Mouse (Mus musculus) lung, postnatal 0 days (tissue): ENCODE results near the gene Etv6. TPM values are rescaled to one million over a fixed set of nuclear protein-coding genes. Genes with fewer than 3 reads are reported as not detected.

Experiments
- ATAC-seq: fragments of 200-750 bp; cut with Nextera tagmentation; 2 replicates; pipeline ENCODE4 v1.8.0; 2017; ENCODE audit warnings: moderate library complexity
- DNase-seq: peaks from one replicate; pipeline ENCODE4 v3.0.0-alpha.2; 2016; ENCODE audit warnings: low spot score
- H3K27ac ChIP-seq: fragments of 300-500 bp; sonication (generic); 2 replicates; pipeline ENCODE4 v1.5.1; 2014; ENCODE audit warnings: antibody characterized with exemption, mild to moderate bottlenecking, low read length, mixed read lengths
- H3K27me3 ChIP-seq: fragments of 300-500 bp; sonication (generic); replicated peaks from 2 replicates; pipeline ENCODE4 v1.6.1; 2014; ENCODE audit warnings: low read length, mixed read lengths; ENCODE audit not compliant: insufficient read depth
- H3K36me3 ChIP-seq: fragments of 300-500 bp; sonication (generic); 2 replicates; pipeline ENCODE4 v1.6.1; 2014; ENCODE audit warnings: low read length, mixed read lengths; ENCODE audit not compliant: insufficient read depth
- H3K4me1 ChIP-seq: fragments of 300-500 bp; sonication (generic); 2 replicates; pipeline ENCODE4 v1.6.1; 2014; ENCODE audit warnings: antibody characterized with exemption, low read depth, low read length, mixed read lengths; ENCODE audit not compliant: insufficient read depth
- H3K4me2 ChIP-seq: fragments of 300-500 bp; sonication (generic); replicated peaks from 2 replicates; pipeline ENCODE4 v1.6.1; 2014; ENCODE audit warnings: low read depth, mild to moderate bottlenecking, low read length, moderate library complexity, mixed read lengths
- H3K4me3 ChIP-seq: fragments of 300-500 bp; sonication (generic); 2 replicates; pipeline ENCODE4 v1.5.1; 2014; ENCODE audit warnings: low read depth, low read length
- H3K9ac ChIP-seq: fragments of 300-500 bp; sonication (generic); replicated peaks from 2 replicates; pipeline ENCODE4 v1.6.1; 2014; ENCODE audit warnings: low read depth, mild to moderate bottlenecking
- H3K9me3 ChIP-seq: fragments of 300-500 bp; sonication (generic); 2 replicates; pipeline ENCODE4 v1.6.1; 2016; ENCODE audit warnings: low read length, mixed read lengths
- CTCF ChIP-seq: IDR thresholded peaks from 2 replicates; pipeline ENCODE4 v1.5.1; 2016; ENCODE audit warnings: antibody characterized with exemption, mild to moderate bottlenecking
- EP300 ChIP-seq: IDR thresholded peaks from 2 replicates; pipeline ENCODE4 v1.6.1; 2016; ENCODE audit warnings: antibody characterized with exemption, mild to moderate bottlenecking, control low read depth
- WGBS: fragments of 180-500 bp; shearing (Covaris S2); extraction: QIAGEN DNeasy Blood & Tissue Kit; methylation state at CpG from one replicate; pipeline ENCODE4 v1.1.7; 2014; 5-methylcytosine and 5-hydroxymethylcytosine counted together
- polyA plus RNA-seq: library from polyadenylated mRNA; unstranded; fragments of >200 nt; fragmentation: Nextera tagmentation; extraction: Ambion mirVana; gene quantifications from 2 replicates; pipeline ENCODE4 v1.2.1, GENCODE M21; 2015

Gene Etv6
- polyA plus RNA-seq, 1 experiment from 2014 or later, result 5.5 TPM

DNA sequence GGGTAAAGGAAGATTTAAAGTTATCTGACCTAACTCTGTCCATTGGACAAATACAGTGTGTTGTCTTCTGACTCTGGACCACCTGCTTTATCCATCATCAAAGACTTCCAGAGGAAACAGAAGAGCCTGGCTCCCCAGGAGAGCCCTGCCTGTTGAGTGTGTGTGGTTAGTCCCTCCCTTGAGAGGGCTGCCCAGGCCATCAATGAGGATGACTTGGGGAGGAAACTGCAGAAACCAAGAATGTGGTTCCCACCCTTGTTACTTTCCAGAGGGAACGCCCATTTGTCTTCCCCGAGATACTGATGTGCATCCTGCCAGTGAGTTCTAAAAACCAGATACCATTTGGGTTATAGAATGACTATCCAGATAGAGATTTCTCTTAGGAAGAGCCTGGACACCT, 96.1 kb downstream of the Etv6 start:
- Histone ChIP-seq H3K9ac (no peak overlapping the region), H3K4me2 (no peak overlapping the region), H3K4me1 (peaks cover 5% of the 10 kb centered on the region; the same call in 1 of the 2 replicates), H3K27me3 (no peaks in the 10 kb centered on the region), H3K4me3 (no peak overlapping the region), H3K9me3 (no peaks in the 10 kb centered on the region), H3K36me3 (no peaks in the 10 kb centered on the region), H3K27ac (no peak overlapping the region)
- no peak for TF ChIP-seq EP300
- no peak for TF ChIP-seq CTCF
- DNase-seq (no peak), ATAC-seq (no peak)
- WGBS, result 89% methylated on average over 2 of the region's 2 CpGs

- TF ChIP-seq EP300, result no peak
- TF ChIP-seq CTCF, result no peak
- Histone ChIP-seq H3K4me1 (peaks cover 5% of the 10 kb centered on the region; the same call in 1 of the 2 replicates), H3K9me3 (no peaks in the 10 kb centered on the region), H3K27ac (no peak overlapping the region), H3K27me3 (no peaks in the 10 kb centered on the region), H3K9ac (no peak overlapping the region), H3K4me3 (no peak overlapping the region), H3K36me3 (no peaks in the 10 kb centered on the region), H3K4me2 (no peak overlapping the region)
- DNase-seq (no peak), ATAC-seq (no peak)
- WGBS, result 40% methylated on average over 4 of the region's 4 CpGs
Observed at GRCm38 (mm10) chr6:134133756-134134155, 98.3 kb downstream of the Etv6 start.

DNA sequence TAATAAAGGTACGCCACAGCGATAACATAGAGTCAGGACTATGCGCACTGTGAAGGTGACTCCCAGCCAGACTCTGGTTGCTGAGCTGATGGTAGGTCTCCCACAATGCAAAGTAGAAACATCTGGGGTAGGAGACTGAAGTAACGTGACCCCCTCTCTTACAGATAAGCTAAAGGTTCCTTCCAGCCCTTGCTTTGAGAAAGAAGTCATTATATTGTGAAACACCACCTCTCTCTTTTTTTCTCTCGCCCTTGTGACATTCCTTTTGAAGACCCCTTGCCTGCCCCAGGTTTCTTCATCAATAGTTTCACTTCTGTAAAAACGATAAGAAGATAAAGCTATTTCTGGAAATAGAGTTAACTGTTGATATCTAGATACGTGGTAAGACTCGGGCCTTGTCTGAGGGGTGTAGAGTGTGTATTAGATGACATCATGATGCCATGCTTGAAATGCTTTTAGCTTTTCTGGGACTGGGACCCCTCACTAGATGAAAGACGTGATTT, 99.4 kb downstream of the Etv6 start:
- Histone ChIP-seq H3K36me3 (no peaks in the 10 kb centered on the region), H3K4me2 (no peak overlapping the region), H3K9me3 (no peaks in the 10 kb centered on the region), H3K27me3 (no peaks in the 10 kb centered on the region), H3K4me3 (no peak overlapping the region), H3K27ac (no peak overlapping the region), H3K4me1 (peaks cover 5% of the 10 kb centered on the region; the same call in 1 of the 2 replicates), H3K9ac (no peak overlapping the region)
- 79% methylated on average over 9 of the region's 9 CpGs for WGBS
- DNase-seq, result no peak
- ATAC-seq, result no peak
- TF ChIP-seq CTCF (no peak), EP300 (no peak)

GRCm38 (mm10) chr6:134136315-134136714, 100.8 kb downstream of the Etv6 start:
- no peak for ATAC-seq
- DNase-seq, result no peak
- H3K9ac ChIP-seq, result no peak overlapping the region
- no peaks in the 10 kb centered on the region for H3K36me3 ChIP-seq
- no peak overlapping the region for H3K4me2 ChIP-seq
- H3K4me3 ChIP-seq, result no peak overlapping the region
- H3K9me3 ChIP-seq, result no peaks in the 10 kb centered on the region
- WGBS, result 79% methylated on average over 3 of the region's 3 CpGs
- TF ChIP-seq EP300 (no peak), CTCF (no peak)
- no peak overlapping the region for H3K27ac ChIP-seq
- H3K4me1 ChIP-seq, result no peaks in the 10 kb centered on the region
- H3K27me3 ChIP-seq, result no peaks in the 10 kb centered on the region

DNA sequence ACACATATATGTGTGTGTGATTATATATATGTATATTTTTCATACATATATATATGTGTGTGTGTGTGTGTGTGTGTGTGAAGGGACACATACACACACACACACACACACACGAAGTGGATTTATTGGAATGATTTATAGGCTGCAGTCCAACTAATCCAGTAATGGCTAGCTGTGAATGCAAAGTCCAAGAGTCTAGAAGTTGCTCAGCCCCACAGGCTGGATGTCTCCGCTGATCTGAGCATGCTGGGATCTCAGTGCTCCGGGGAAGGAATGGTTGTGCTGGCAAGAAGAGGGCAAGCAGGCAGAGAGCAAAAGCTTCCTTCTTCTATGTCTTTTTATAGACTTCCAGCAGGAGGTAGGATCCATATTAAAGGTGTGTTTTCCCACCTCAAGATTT, 103.9 kb downstream of the Etv6 start:
- 88% methylated on average over 3 of the region's 3 CpGs for WGBS
- peaks cover 16% of the 10 kb centered on the region for H3K4me1 ChIP-seq
- no peak for ATAC-seq

DNA sequence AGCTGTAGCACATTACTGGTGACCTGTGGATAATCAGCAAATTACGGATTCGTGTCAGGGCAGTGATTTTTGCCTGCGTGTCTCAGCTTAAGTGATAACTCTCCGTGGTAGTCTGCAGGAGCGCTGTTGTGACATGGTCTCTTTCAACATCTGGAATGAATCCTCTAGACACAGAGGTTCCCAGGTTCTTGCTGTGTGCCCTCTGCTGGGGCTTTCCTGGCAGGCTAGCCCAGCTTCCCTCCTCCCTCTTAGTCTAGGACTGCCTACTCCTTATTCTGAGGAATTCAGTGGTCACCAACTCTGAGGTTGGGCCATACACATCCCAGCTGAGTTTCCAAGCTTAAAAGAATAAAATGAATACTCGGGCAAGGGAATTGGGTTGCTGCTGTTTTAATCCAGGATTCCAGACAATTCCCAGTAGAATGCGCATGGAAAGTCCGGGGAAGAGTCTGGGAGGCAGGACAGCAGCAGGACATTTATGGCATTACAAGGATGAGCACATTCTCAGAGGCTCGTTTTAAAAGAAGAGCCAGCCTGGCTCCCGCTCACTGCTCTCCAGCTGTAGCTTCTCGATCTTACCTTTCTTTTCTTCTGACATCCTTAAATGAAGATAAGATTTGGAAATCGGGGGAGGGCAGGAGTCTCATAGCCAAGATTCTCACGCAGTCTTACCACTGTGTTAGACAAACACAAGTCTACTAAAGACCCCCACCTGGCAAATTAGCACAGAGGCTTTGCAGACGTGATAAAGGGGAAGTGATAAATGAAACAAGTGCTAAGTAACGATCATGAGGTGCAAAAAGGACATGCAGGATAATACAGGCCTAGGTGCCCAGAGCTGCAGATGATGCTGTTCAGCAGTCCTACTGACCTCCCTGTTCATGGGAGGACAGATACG, 105.5 kb downstream of the Etv6 start:
- Histone ChIP-seq H3K4me2 (no peak overlapping the region), H3K4me3 (no peak overlapping the region), H3K27ac (no peak overlapping the region), H3K9me3 (no peaks in the 10 kb centered on the region), H3K36me3 (no peaks in the 10 kb centered on the region), H3K4me1 (peaks cover 23% of the 10 kb centered on the region), H3K27me3 (no peaks in the 10 kb centered on the region), H3K9ac (no peak overlapping the region)
- DNase-seq (peak; percentile 53), ATAC-seq (peak; percentile 47)
- TF ChIP-seq EP300, result no peak
- peak; percentile 29 for TF ChIP-seq CTCF
- 58% methylated on average over 16 of the region's 16 CpGs for WGBS

More for the DNA sequence above, 103.9 kb downstream of the Etv6 start:
- TF ChIP-seq EP300 (no peak), CTCF (no peak)
- Histone ChIP-seq H3K27me3 (no peaks in the 10 kb centered on the region), H3K36me3 (no peaks in the 10 kb centered on the region), H3K9me3 (no peaks in the 10 kb centered on the region), H3K4me2 (no peak overlapping the region), H3K9ac (no peak overlapping the region), H3K27ac (no peak overlapping the region), H3K4me3 (no peak overlapping the region)
- DNase-seq, result no peak
